Mouse (Mus musculus) stomach, embryonic 16.5 days (tissue): ENCODE results near the gene Cd300ld4. TPM values are rescaled to one million over a fixed set of nuclear protein-coding genes. Genes with fewer than 3 reads are reported as not detected.
"Not testable (repeated sequence)": the region's sequence is repeated elsewhere in the genome, so short reads cannot be mapped to it uniquely, and the experiment has no call there.

Experiments used
- ATAC-seq: fragments of 200-750 bp; cut with Nextera tagmentation; 2 replicates; pipeline ENCODE4 v1.8.0; 2017; ENCODE audit warnings: moderate number of reproducible peaks, moderate TSS enrichment; ENCODE audit not compliant: insufficient read depth, low FRiP score
- H3K27ac ChIP-seq: fragments of 300-500 bp; sonication (generic); 2 replicates; pipeline ENCODE4 v1.5.1; 2014; ENCODE audit warnings: low read length
- H3K27me3 ChIP-seq: fragments of 300-500 bp; sonication (generic); 2 replicates; pipeline ENCODE4 v1.6.1; 2014; ENCODE audit warnings: low read length, control low read depth, mixed read lengths; ENCODE audit not compliant: control insufficient read depth, insufficient read depth
- H3K36me3 ChIP-seq: fragments of 300-500 bp; sonication (generic); 2 replicates; pipeline ENCODE4 v1.6.1; 2014; ENCODE audit warnings: low read length; ENCODE audit not compliant: control insufficient read depth, insufficient read depth
- H3K4me1 ChIP-seq: fragments of 300-500 bp; sonication (generic); 2 replicates; pipeline ENCODE4 v1.6.1; 2014; ENCODE audit warnings: low read length, control low read depth, mixed read lengths; ENCODE audit not compliant: control insufficient read depth, insufficient read depth
- H3K4me2 ChIP-seq: fragments of 300-500 bp; sonication (generic); 2 replicates; pipeline ENCODE4 v1.6.1; 2014; ENCODE audit warnings: low read depth, low read length, mixed read lengths
- H3K4me3 ChIP-seq: fragments of 300-500 bp; sonication (generic); replicated peaks from 2 replicates; pipeline ENCODE4 v1.5.1; 2014; ENCODE audit warnings: mild to moderate bottlenecking, low read length
- H3K9ac ChIP-seq: fragments of 300-500 bp; sonication (generic); 2 replicates; pipeline ENCODE4 v1.6.1; 2014; ENCODE audit warnings: low read length
- H3K9me3 ChIP-seq: fragments of 300-500 bp; sonication (generic); replicated peaks from 2 replicates; pipeline ENCODE4 v1.6.1; 2016; ENCODE audit warnings: low read length, control low read depth; ENCODE audit not compliant: control insufficient read depth
- WGBS: fragments of 180-500 bp; shearing (Covaris S2); extraction: QIAGEN DNeasy Blood & Tissue Kit; methylation state at CpG from one replicate; pipeline ENCODE4 v1.1.7; 2014; 5-methylcytosine and 5-hydroxymethylcytosine counted together
- polyA plus RNA-seq: library from polyadenylated mRNA; unstranded; fragments of >200 nt; fragmentation: Nextera tagmentation; extraction: Ambion mirVana; gene quantifications from 2 replicates; pipeline ENCODE4 v1.2.1, GENCODE M21; 2015

Gene Cd300ld4
- polyA plus RNA-seq = not detected in 2 replicates

DNA sequence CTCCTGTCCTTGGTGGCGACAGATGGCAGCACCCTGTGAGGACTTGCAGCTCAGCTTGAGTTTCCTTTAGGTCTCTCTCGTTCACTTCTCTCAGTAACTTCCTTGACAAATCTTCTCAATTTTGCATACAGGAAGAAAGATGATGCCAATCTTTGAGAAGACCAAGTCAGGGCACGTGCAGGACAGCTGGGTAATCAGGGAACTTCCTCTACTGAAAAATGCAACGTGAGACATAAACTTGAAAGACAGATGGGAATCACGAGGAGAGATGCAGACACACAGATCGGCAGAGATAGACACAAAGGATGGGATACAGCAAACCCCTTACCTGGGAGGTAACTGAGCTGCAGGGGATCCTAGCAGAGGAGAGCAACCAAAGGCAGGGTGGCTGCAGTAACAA is at the start of gene Cd300ld4:
TSS of gene Cd300ld4 (minus strand) at position 101 of the 400 bp plus-strand sequence.
- H3K27me3 ChIP-seq, H3K36me3 ChIP-seq, H3K4me2 ChIP-seq, H3K9ac ChIP-seq, H3K9me3 ChIP-seq, H3K4me1 ChIP-seq, ATAC-seq, H3K27ac ChIP-seq, H3K4me3 ChIP-seq: not testable (repeated sequence)
- no CpG with 5 or more reads among the region's 6 CpGs for WGBS

DNA sequence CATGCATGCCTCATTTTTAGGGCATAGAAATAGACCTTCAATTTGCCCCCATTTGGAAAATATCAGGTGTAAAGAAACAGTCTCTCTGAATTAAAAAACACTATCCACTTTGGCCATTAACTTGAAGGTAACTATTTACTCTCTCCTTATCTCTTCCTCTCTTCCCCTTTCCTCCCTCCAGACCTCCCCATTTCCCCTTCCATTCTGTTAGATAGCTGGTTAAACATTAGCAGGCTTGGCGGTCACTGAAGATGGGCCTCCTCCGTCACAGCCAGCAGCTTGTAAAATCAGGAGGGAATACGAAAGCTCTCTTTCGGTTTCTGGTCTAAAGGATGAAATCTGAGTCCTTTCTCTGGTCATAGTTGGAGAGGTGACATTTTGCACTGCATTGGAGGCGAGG is 49.0 kb upstream of the Cd300ld4 start:
- H3K4me3 ChIP-seq = no peak overlapping the region
- H3K4me1 ChIP-seq = 0 out of 2 replicates have a peak, but pooled peaks cover 4% of the 10 kb centered on the region
- WGBS = 38% methylated on average over 5 of the region's 5 CpGs
- ATAC-seq = no peak
- no peak overlapping the region for H3K4me2 ChIP-seq
- H3K27me3 ChIP-seq = no peaks in the 10 kb centered on the region
- H3K9ac ChIP-seq = no peak overlapping the region
- no peaks in the 10 kb centered on the region for H3K9me3 ChIP-seq
- no peak overlapping the region for H3K27ac ChIP-seq
- H3K36me3 ChIP-seq = no peaks in the 10 kb centered on the region

- Histone ChIP-seq H3K9ac (no peak overlapping the region), H3K27me3 (no peaks in the 10 kb centered on the region), H3K4me3 (no peak overlapping the region), H3K9me3 (no peaks in the 10 kb centered on the region), H3K27ac (no peak overlapping the region), H3K4me1 (0 out of 2 replicates have a peak, but pooled peaks cover 4% of the 10 kb centered on the region), H3K4me2 (no peak overlapping the region), H3K36me3 (no peaks in the 10 kb centered on the region)
- 39% methylated on average over 7 of the region's 7 CpGs for WGBS
- peak; percentile 46; the same call in 1 of the 2 replicates for ATAC-seq
Measured at GRCm38 (mm10) chr11:115075407-115075806, 48.6 kb upstream of the Cd300ld4 start.

- no peaks in the 10 kb centered on the region for H3K9me3 ChIP-seq
- no peak overlapping the region for H3K27ac ChIP-seq
- H3K27me3 ChIP-seq = no peaks in the 10 kb centered on the region
- H3K9ac ChIP-seq = no peak overlapping the region
- no peaks in the 10 kb centered on the region for H3K36me3 ChIP-seq
- no peak overlapping the region for H3K4me2 ChIP-seq
- H3K4me3 ChIP-seq = no peak overlapping the region
- WGBS = 69% methylated on average over 5 of the region's 5 CpGs
- 0 out of 2 replicates have a peak, but pooled peaks cover 4% of the 10 kb centered on the region for H3K4me1 ChIP-seq
- ATAC-seq = no peak
Measured at GRCm38 (mm10) chr11:115073002-115073401, 46.2 kb upstream of the Cd300ld4 start.

- ATAC-seq = peak; percentile 29; the same call in 1 of the 2 replicates
- H3K9me3 ChIP-seq = no peaks in the 10 kb centered on the region
- 0 out of 2 replicates have a peak overlapping the region, but pooled peaks have one; percentile 3 for H3K4me3 ChIP-seq
- 0 out of 2 replicates have a peak, but pooled peaks cover 4% of the 10 kb centered on the region for H3K4me1 ChIP-seq
- peak overlapping the region; percentile 46 for H3K27ac ChIP-seq
- WGBS = 14% methylated on average over 14 of the region's 14 CpGs
- H3K4me2 ChIP-seq = peak overlapping the region; percentile 33
- H3K36me3 ChIP-seq = no peaks in the 10 kb centered on the region
- no peak overlapping the region for H3K9ac ChIP-seq
- no peaks in the 10 kb centered on the region for H3K27me3 ChIP-seq
Measured at GRCm38 (mm10) chr11:115071631-115072294, 45.0 kb upstream of the Cd300ld4 start.

GRCm38 (mm10) chr11:115071015-115071551 is 44.3 kb upstream of the Cd300ld4 start:
- no peak for ATAC-seq
- 5% methylated on average over 9 of the region's 9 CpGs for WGBS
- H3K9me3 ChIP-seq = no peaks in the 10 kb centered on the region
- H3K9ac ChIP-seq = no peak overlapping the region
- H3K27me3 ChIP-seq = no peaks in the 10 kb centered on the region
- 0 out of 2 replicates have a peak overlapping the region, but pooled peaks have one; percentile 3 for H3K4me3 ChIP-seq
- H3K27ac ChIP-seq = no peak overlapping the region
- H3K4me2 ChIP-seq = peak overlapping the region; percentile 33
- 0 out of 2 replicates have a peak, but pooled peaks cover 4% of the 10 kb centered on the region for H3K4me1 ChIP-seq
- H3K36me3 ChIP-seq = no peaks in the 10 kb centered on the region

DNA sequence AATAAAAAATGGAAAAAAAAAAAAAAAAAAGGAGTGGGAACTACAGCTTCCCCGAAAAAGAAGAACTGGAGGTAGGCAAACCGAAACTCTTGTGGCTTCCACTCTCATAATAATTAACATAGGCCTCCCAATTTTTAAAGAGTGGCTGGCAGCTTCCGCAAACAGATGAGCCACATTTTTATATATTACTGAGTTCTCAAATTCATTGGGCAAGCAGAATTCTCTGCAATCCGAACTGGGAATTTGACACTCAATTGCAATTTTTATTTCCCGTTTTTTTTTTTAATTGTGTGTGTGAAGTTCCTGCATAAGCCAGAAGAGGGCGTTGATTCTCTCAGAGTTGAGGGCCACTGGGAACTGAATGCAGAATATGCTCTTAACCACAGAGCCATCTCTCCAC is 40.0 kb upstream of the Cd300ld4 start:
- Histone ChIP-seq H3K27me3 (no peaks in the 10 kb centered on the region), H3K4me3 (no peak overlapping the region), H3K9ac (no peak overlapping the region), H3K9me3 (no peaks in the 10 kb centered on the region), H3K4me2 (no peak overlapping the region), H3K4me1 (0 out of 2 replicates have a peak, but pooled peaks cover 4% of the 10 kb centered on the region), H3K36me3 (no peaks in the 10 kb centered on the region), H3K27ac (no peak overlapping the region)
- no peak for ATAC-seq
- WGBS = 71% methylated on average over 6 of the region's 6 CpGs

DNA sequence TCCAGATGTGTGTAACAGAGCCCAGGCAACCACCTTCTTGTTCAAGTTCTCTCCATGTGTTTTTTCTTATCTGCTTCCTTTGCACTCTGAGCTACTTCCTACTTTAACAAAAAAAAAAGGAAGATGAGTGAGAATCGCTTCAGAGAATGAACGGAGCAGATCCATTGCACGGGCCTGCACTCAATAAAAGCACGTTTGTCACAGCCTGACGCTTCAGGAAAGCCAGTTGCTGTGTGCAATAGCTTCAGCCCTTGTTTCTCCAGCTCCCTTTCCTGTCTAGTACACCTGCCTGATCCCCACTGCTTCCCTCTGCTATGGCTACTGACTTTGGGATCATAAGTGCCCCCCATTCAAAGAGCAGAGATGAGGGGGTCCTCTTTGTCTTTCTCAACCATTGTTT is 35.3 kb upstream of the Cd300ld4 start, which contains the start of gene Cd300e:
TSS of gene Cd300e (minus strand) at position 101 of the 400 bp plus-strand sequence.
- H3K36me3 ChIP-seq = no peaks in the 10 kb centered on the region
- no peak within 1 kb of the TSS for H3K4me2 ChIP-seq
- H3K9ac ChIP-seq = no peak within 1 kb of the TSS
- H3K27me3 ChIP-seq = no peaks in the 10 kb centered on the region
- no peak for ATAC-seq
- H3K27ac ChIP-seq = no peak within 1 kb of the TSS
- no peaks in the 10 kb centered on the region for H3K4me1 ChIP-seq
- H3K4me3 ChIP-seq = no peak within 1 kb of the TSS
- H3K9me3 ChIP-seq = no peaks in the 10 kb centered on the region
- 32% methylated on average over 5 of the region's 5 CpGs for WGBS

- Histone ChIP-seq H3K36me3 (no peaks in the 10 kb centered on the region), H3K4me1 (no peaks in the 10 kb centered on the region), H3K9me3 (no peaks in the 10 kb centered on the region), H3K27me3 (no peaks in the 10 kb centered on the region), H3K4me2 (no peak overlapping the region), H3K9ac (no peak overlapping the region), H3K27ac (no peak overlapping the region), H3K4me3 (no peak overlapping the region)
- WGBS = 80% methylated on average over 2 of the region's 2 CpGs
- ATAC-seq = no peak
Measured at GRCm38 (mm10) chr11:115059797-115060196, 33.0 kb upstream of the Cd300ld4 start.
